ENCODE assay signal across 26 mouse cellular contexts in genomic region chr11:64746146-64746545, GRCm38 (mm10).
DNase-seq lines count a peak whose midpoint lies in the region; ATAC-seq and TF ChIP-seq lines count a peak whose summit lies in the region.
"Had no signal": no experiment of that assay in that cellular context is flagged by ENCODE, and none has a peak within 500 bp of the region (broad histone marks: within the 10 kb centered on the region; RNA-seq: fewer than 3 reads in every experiment).

No protein-coding gene starts in this region.

- H3K36me3 ChIP-seq in kidney, postnatal 0 days (ENCODE audit: insufficient read depth, low read length): no peaks in the 10 kb centered on the region
- no peaks in the 10 kb centered on the region for H3K36me3 ChIP-seq in limb, embryonic 11.5 days (ENCODE audit: control insufficient read depth, insufficient read depth, low read length)
- no peaks in the 10 kb centered on the region for H3K36me3 ChIP-seq in forebrain, embryonic 13.5 days (ENCODE audit: poor library complexity, severe bottlenecking)
- H3K36me3 ChIP-seq: embryonic facial prominence, embryonic 13.5 days; embryonic facial prominence, embryonic 15.5 days; G1E had no signal

- H3K9me3 ChIP-seq in kidney, postnatal 0 days (replicated peaks; ENCODE audit: low read length): no peaks in the 10 kb centered on the region
- H3K9me3 ChIP-seq in limb, embryonic 11.5 days (ENCODE audit: control insufficient read depth, low read length): no peaks in the 10 kb centered on the region
- H3K9me3 ChIP-seq in forebrain, embryonic 13.5 days (replicated peaks): no peaks in the 10 kb centered on the region
- H3K9me3 ChIP-seq: embryonic facial prominence, embryonic 13.5 days; embryonic facial prominence, embryonic 15.5 days; G1E had no signal

- H3K4me1 ChIP-seq in kidney, postnatal 0 days (replicated peaks; ENCODE audit: insufficient read depth, low read length): no peaks in the 10 kb centered on the region
- H3K4me1 ChIP-seq in limb, embryonic 11.5 days (ENCODE audit: control insufficient read depth, insufficient read depth, low read length): peaks cover 3% of the 10 kb centered on the region; the same call in 1 of the 2 replicates
- no peaks in the 10 kb centered on the region for H3K4me1 ChIP-seq in forebrain, embryonic 13.5 days
- H3K4me1 ChIP-seq: embryonic facial prominence, embryonic 15.5 days had no signal

- no peak overlapping the region for H3K9ac ChIP-seq in kidney, postnatal 0 days (ENCODE audit: low read depth, low read length)
- H3K9ac ChIP-seq in limb, embryonic 11.5 days (ENCODE audit: low read length): no peak overlapping the region
- H3K9ac ChIP-seq in forebrain, embryonic 13.5 days: no peak overlapping the region
- H3K9ac ChIP-seq: embryonic facial prominence, embryonic 13.5 days; embryonic facial prominence, embryonic 15.5 days had no signal

- ATAC-seq in kidney, postnatal 0 days (replicated peaks; ENCODE audit: low FRiP score, low read depth): no peak
- ATAC-seq in limb, embryonic 11.5 days (ENCODE audit: insufficient number of reproducible peaks, low FRiP score, low TSS enrichment, low read depth): no peak
- ATAC-seq in forebrain, embryonic 13.5 days: no peak
- ATAC-seq: activated CD4-positive, CD25-positive, alpha-beta regulatory T cell, adult 4 months; CD4-positive, CD25-positive, alpha-beta regulatory T cell, adult 4 months; forebrain, embryonic 14.5 days; forebrain, embryonic 16.5 days; Patski had no signal

- no peak overlapping the region for H3K4me3 ChIP-seq in kidney, postnatal 0 days (replicated peaks; ENCODE audit: low read depth, low read length)
- no peak overlapping the region for H3K4me3 ChIP-seq in limb, embryonic 11.5 days (ENCODE audit: low read depth, low read length)
- H3K4me3 ChIP-seq in forebrain, embryonic 13.5 days: no peak overlapping the region
- H3K4me3 ChIP-seq: embryonic facial prominence, embryonic 13.5 days; embryonic facial prominence, embryonic 15.5 days; erythroblast, embryonic 14.5 days had no signal

- WGBS in kidney, postnatal 0 days: 43% methylated on average over 6 of the region's 6 CpGs
- WGBS in limb, embryonic 11.5 days: 40% methylated on average over 6 of the region's 6 CpGs
- 93% methylated on average over 6 of the region's 6 CpGs for WGBS in forebrain, embryonic 13.5 days

- TF ChIP-seq CTCF in kidney, postnatal 0 days (IDR thresholded peaks at IDR 0.05; ENCODE audit: low read depth): no peak

- H3K27me3 ChIP-seq in kidney, postnatal 0 days (ENCODE audit: insufficient read depth, low read length): no peaks in the 10 kb centered on the region
- no peaks in the 10 kb centered on the region for H3K27me3 ChIP-seq in limb, embryonic 11.5 days (ENCODE audit: control insufficient read depth, insufficient read depth, low read length)
- H3K27me3 ChIP-seq in forebrain, embryonic 13.5 days: no peaks in the 10 kb centered on the region
- H3K27me3 ChIP-seq: CH12.LX; embryonic facial prominence, embryonic 13.5 days; embryonic facial prominence, embryonic 15.5 days; Patski had no signal

- no peak overlapping the region for H3K27ac ChIP-seq in kidney, postnatal 0 days
- no peak overlapping the region for H3K27ac ChIP-seq in limb, embryonic 11.5 days (replicated peaks; ENCODE audit: low read depth, low read length)
- H3K27ac ChIP-seq in forebrain, embryonic 13.5 days: no peak overlapping the region
- H3K27ac ChIP-seq: embryonic facial prominence, embryonic 13.5 days; embryonic facial prominence, embryonic 15.5 days had no signal

- no peak overlapping the region for H3K4me2 ChIP-seq in kidney, postnatal 0 days (ENCODE audit: low read length)
- no peak overlapping the region for H3K4me2 ChIP-seq in limb, embryonic 11.5 days (ENCODE audit: low read depth, severe bottlenecking)
- H3K4me2 ChIP-seq in forebrain, embryonic 13.5 days: no peak overlapping the region
- H3K4me2 ChIP-seq: embryonic facial prominence, embryonic 13.5 days; embryonic facial prominence, embryonic 15.5 days had no signal

- DNase-seq in kidney, postnatal 0 days (ENCODE audit: low spot score): peak; percentile 60
- no peak for DNase-seq in kidney, postnatal 10 days
- peak; percentile 51 for DNase-seq in gonadal fat pad, adult 2 months (ENCODE audit: low read depth)
- peak; percentile 52 for DNase-seq in limb, embryonic 11.5 days (ENCODE audit: low spot score)
- DNase-seq in embryo, embryonic 10.5 days (ENCODE audit: low spot score): no peak
- DNase-seq: adrenal gland, adult 8-10 months; adrenal gland, postnatal 14 days; adrenal gland, postnatal 36 days; B cell, adult 2 months; cerebellum, adult 11-12 months; cerebellum, adult 2 months; cerebellum, adult 9-10 months; cerebellum, postnatal 10 days; cerebellum, postnatal 25 days; embryo, embryonic 11 days had no signal

Comparison
In these comparisons a context has a peak if more than half of its experiments do, and no peak if none do; other contexts are left out.
1. DNase-seq: peak in kidney, postnatal 0 days (single experiment), gonadal fat pad, adult 2 months (single experiment) and limb, embryonic 11.5 days (single experiment); none in kidney, postnatal 10 days (single experiment) and embryo, embryonic 10.5 days (single experiment).